Mouse (Mus musculus) hematopoietic stem cell, adult 5-6 weeks (primary cell): ENCODE measurements around the gene Slc35c2. TPM values are rescaled to one million over a fixed set of nuclear protein-coding genes. Genes with fewer than 3 reads are reported as not detected.

ENCODE experiments used
- ATAC-seq, 2 experiments: fragments of 125-278 bp in 1 of 2; replicated peaks in 1 of 2; 2 replicates each; pipeline ENCODE4 v1.8.0; 2016 to 2017; ENCODE audit warnings: inconsistent platforms in 2 of 2, mild to moderate bottlenecking in 2 of 2, moderate number of reproducible peaks in 2 of 2, low read depth in 1 of 2, moderate TSS enrichment in 1 of 2; ENCODE audit not compliant: low FRiP score in 2 of 2, poor library complexity in 2 of 2, severe bottlenecking in 2 of 2, insufficient read depth in 1 of 2, low TSS enrichment in 1 of 2
- total RNA-seq: library from RNA; stranded (forward); fragments of 172-1452, 232-1000 nt; gene quantifications from 2 replicates; pipeline ENCODE4 v1.2.3, GENCODE M21; 2017

Slc35c2 gene
- total RNA-seq, 1 experiment from 2014 or later: 57.6 TPM

- ATAC-seq: peak; percentile 55 to 67
Measured at GRCm38 (mm10) chr2:165285621-165286020, 2.0 kb downstream of the Slc35c2 start.

- no peak for ATAC-seq
Measured at GRCm38 (mm10) chr2:165285034-165285433, 2.6 kb downstream of the Slc35c2 start.

- ATAC-seq: no peak
Measured at GRCm38 (mm10) chr2:165284377-165284776, 3.3 kb downstream of the Slc35c2 start.

GRCm38 (mm10) chr2:165283644-165284043 is 4.0 kb downstream of the Slc35c2 start:
- ATAC-seq: no peak

GRCm38 (mm10) chr2:165281779-165282311 is 5.8 kb downstream of the Slc35c2 start:
- ATAC-seq: no peak

- no peak for ATAC-seq
Measured at GRCm38 (mm10) chr2:165279351-165279750, 8.3 kb downstream of the Slc35c2 start.

GRCm38 (mm10) chr2:165277188-165277740 is 10.4 kb downstream of the Slc35c2 start:
- no peak for ATAC-seq

- peak; percentile 74 to 80 for ATAC-seq
Measured at GRCm38 (mm10) chr2:165275824-165276223, 11.8 kb downstream of the Slc35c2 start.

GRCm38 (mm10) chr2:165275124-165275640 is 12.5 kb downstream of the Slc35c2 start:
- no peak for ATAC-seq

- ATAC-seq: no peak
Measured at GRCm38 (mm10) chr2:165273589-165273988, 14.1 kb downstream of the Slc35c2 start.

- ATAC-seq: no peak
Measured at GRCm38 (mm10) chr2:165271326-165271725, 16.3 kb downstream of the Slc35c2 start.

GRCm38 (mm10) chr2:165270858-165271257 is 16.8 kb downstream of the Slc35c2 start:
- ATAC-seq: peak in 1 of 2 experiments; percentile 29; a peak in 2 of 4 replicates

GRCm38 (mm10) chr2:165266739-165267138 is 20.9 kb downstream of the Slc35c2 start:
- no peak for ATAC-seq

- ATAC-seq: no peak
Measured at GRCm38 (mm10) chr2:165263861-165264260, 23.8 kb downstream of the Slc35c2 start.

GRCm38 (mm10) chr2:165262274-165262990 is 25.2 kb downstream of the Slc35c2 start:
- no peak for ATAC-seq

GRCm38 (mm10) chr2:165259859-165260258 is 27.8 kb downstream of the Slc35c2 start:
- no peak for ATAC-seq

GRCm38 (mm10) chr2:165258321-165258720 is 29.3 kb downstream of the Slc35c2 start:
- no peak for ATAC-seq

GRCm38 (mm10) chr2:165257151-165257834 is 30.4 kb downstream of the Slc35c2 start:
- ATAC-seq: no peak
